Mouse (Mus musculus) ovary, adult 2 months (tissue): ENCODE data around the gene Olfr110. TPM values are rescaled to one million over a fixed set of nuclear protein-coding genes. Genes with fewer than 3 reads are reported as not detected.

Source experiments
- polyA plus RNA-seq: library from polyadenylated mRNA; depleted of rRNA; stranded (reverse); fragments of >200 nt; gene quantifications from 2 replicates; pipeline ENCODE4 v1.2.3, GENCODE M21; 2012; rRNA removed

Gene Olfr110
- not detected in 2 replicates for polyA plus RNA-seq

GRCm38 (mm10) chr17:37491930-37492518 lies at the start of gene Olfr110:
Olfr110 (plus strand) TSS chr17:37492468.

GRCm38 (mm10) chr17:37445180-37445579 lies 47.1 kb upstream of the Olfr110 start, which contains the start of gene Olfr108:
Olfr108 (plus strand) TSS chr17:37445480.

GRCm38 (mm10) chr17:37458616-37459015 lies 33.7 kb upstream of the Olfr110 start, which contains the start of gene Olfr109:
Olfr109 (plus strand) TSS chr17:37458916.

DNA sequence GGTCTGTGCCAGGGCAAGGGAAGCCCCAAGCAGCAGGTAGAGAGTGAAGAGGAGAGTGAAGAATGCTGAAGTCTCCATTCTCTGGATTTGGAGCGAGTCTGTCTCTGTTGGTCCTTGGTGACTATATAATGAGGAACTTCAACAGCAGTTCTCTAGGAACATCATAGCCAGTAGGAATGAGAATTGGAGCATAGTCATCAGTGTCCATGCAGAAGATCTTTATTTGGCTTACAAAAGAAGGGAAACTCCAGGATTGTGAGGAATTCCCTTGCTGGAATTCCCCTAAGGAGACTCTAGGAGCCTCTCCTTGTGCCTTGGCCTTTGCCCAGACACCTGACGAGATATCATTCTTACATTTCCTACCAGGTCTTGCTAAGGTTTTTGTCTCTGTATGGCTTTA lies 8.8 kb upstream of the Olfr110 start, which contains the start of gene H2-M2:
H2-M2 (minus strand) TSS at position 101 of the 400 bp plus-strand sequence.

DNA sequence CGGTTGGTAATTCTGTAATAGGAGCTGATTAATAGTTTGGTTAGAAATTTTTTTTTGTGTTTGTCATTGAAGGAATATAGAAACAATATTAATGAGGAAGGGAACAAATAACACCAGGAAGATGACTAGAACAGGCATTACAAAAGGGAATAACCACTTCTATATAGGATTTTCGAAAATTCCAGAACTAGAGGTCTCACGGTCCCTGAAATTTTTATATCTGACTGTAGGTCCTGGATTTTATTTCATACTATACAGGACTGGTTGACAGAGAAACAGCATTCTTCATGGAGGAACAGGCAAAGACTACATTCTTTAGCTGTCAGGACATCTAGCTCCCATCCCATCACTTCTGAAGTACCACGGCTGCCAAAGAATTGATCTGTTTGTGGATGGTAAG lies 15.5 kb downstream of the Olfr110 start, which contains the start of gene Olfr111:
Olfr111 (plus strand) TSS at position 301 of the 400 bp plus-strand sequence.

Other genes with a start within 250 kb of the Olfr110 start
- not detected in 2 replicates for gene Olfr98, start 228.7 kb upstream of the Olfr110 start, polyA plus RNA-seq
- gene H2-M3, start 222.2 kb upstream of the Olfr110 start, polyA plus RNA-seq, result 11.7 and 12.1 TPM in 2 replicates
- gene Olfr99, start 209.0 kb upstream of the Olfr110 start, polyA plus RNA-seq, result not detected in 2 replicates
- not detected in 2 replicates for gene Olfr101, start 188.2 kb upstream of the Olfr110 start, polyA plus RNA-seq
- gene Olfr102, start 175.4 kb upstream of the Olfr110 start, polyA plus RNA-seq, result not detected in 2 replicates
- not detected in 2 replicates for gene Olfr103, start 152.8 kb upstream of the Olfr110 start, polyA plus RNA-seq
- gene Olfr104-ps, start 132.9 kb upstream of the Olfr110 start, polyA plus RNA-seq, result not detected in 2 replicates
- not detected in 2 replicates for gene Olfr105-ps, start 113.4 kb upstream of the Olfr110 start, polyA plus RNA-seq
- gene Olfr106-ps, start 102.1 kb upstream of the Olfr110 start, polyA plus RNA-seq, result not detected in 2 replicates
- not detected in 2 replicates for gene Olfr107, start 93.2 kb upstream of the Olfr110 start, polyA plus RNA-seq
- gene Olfr108, start 47.0 kb upstream of the Olfr110 start, polyA plus RNA-seq, result not detected in 2 replicates
- not detected in 2 replicates for gene Olfr109, start 33.6 kb upstream of the Olfr110 start, polyA plus RNA-seq
- gene H2-M2, start 8.9 kb upstream of the Olfr110 start, polyA plus RNA-seq, result 0.14 and 0.19 TPM in 2 replicates
- gene Olfr111, start 15.6 kb downstream of the Olfr110 start, polyA plus RNA-seq, result not detected in 2 replicates
- not detected in 2 replicates for gene Olfr112, start 77.0 kb downstream of the Olfr110 start, polyA plus RNA-seq
- gene Olfr113, start 85.2 kb downstream of the Olfr110 start, polyA plus RNA-seq, result not detected in 2 replicates
- not detected in 2 replicates for gene Olfr114, start 100.3 kb downstream of the Olfr110 start, polyA plus RNA-seq
- not detected in 2 replicates for gene Olfr115, start 134.6 kb downstream of the Olfr110 start, polyA plus RNA-seq
- gene Olfr116, start 134.7 kb downstream of the Olfr110 start, polyA plus RNA-seq, result not detected in 2 replicates
- not detected in 2 replicates for gene Olfr117, start 171.3 kb downstream of the Olfr110 start, polyA plus RNA-seq
- gene Olfr118, start 174.5 kb downstream of the Olfr110 start, polyA plus RNA-seq, result not detected in 2 replicates
- gene Olfr119, start 204.1 kb downstream of the Olfr110 start, polyA plus RNA-seq, result not detected in 2 replicates
- not detected in 2 replicates for gene Olfr120, start 229.3 kb downstream of the Olfr110 start, polyA plus RNA-seq